Mouse (Mus musculus): ENCODE measurements at regions not wholly inside any gene's neighbourhood (a gene's known extent, or its start where the extent isn't known, plus 50 kb on each side); places are given as distances from the start of the nearest gene placed in this dataset.

- no peak overlapping the region for H3K9ac ChIP-seq (ENCODE audit: low read depth, low read length, severe bottlenecking)
- no peaks in the 10 kb centered on the region for H3K36me3 ChIP-seq (ENCODE audit: control insufficient read depth, insufficient read depth, low read length)
- no peak overlapping the region for H3K4me3 ChIP-seq (replicated peaks; ENCODE audit: low read length)
- DNase-seq (ENCODE audit: low spot score) = no peak
- H3K4me1 ChIP-seq (ENCODE audit: control insufficient read depth, insufficient read depth, low read length) = no peaks in the 10 kb centered on the region
- no peaks in the 10 kb centered on the region for H3K27me3 ChIP-seq (ENCODE audit: control insufficient read depth, insufficient read depth, low read length)
- no peaks in the 10 kb centered on the region for H3K9me3 ChIP-seq (ENCODE audit: control insufficient read depth, low read length)
- H3K27ac ChIP-seq (replicated peaks; ENCODE audit: low read depth, low read length) = no peak overlapping the region
- no peak overlapping the region for H3K4me2 ChIP-seq (replicated peaks; ENCODE audit: low read depth, low read length, severe bottlenecking)
- WGBS = 61% methylated on average over 2 of the region's 2 CpGs
- ATAC-seq (ENCODE audit: low FRiP score, low read depth) = no peak
- TF ChIP-seq POLR2A (IDR thresholded peaks at IDR 0.05; ENCODE audit: borderline replicate concordance, extremely low read depth, insufficient read depth, insufficient read length) = no peak
Measured at GRCm38 (mm10) chr17:84865158-84865557, 74.6 kb upstream of the Lrpprc start.

DNA sequence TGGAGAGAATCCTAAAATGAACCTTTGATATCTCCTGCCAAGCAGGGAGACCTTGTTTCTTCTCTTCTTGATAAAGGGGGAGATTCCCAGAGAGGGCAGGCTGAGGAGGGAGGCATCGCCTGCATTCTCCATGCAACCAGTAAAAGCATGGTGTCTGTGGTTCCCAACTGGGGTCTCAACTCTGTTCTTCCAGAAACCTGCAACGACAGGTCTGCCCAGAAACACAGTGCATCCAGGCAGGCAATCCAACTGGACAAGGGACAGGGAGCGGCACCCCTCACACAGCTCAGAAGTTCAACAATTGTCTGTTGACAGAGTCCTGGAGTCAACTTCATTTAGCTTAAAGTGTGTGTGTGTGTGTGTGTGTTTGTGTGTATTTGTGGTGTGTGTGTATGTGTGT lies 75.0 kb upstream of the Lrpprc start:
- no peaks in the 10 kb centered on the region for H3K36me3 ChIP-seq (ENCODE audit: control insufficient read depth, insufficient read depth, low read length)
- H3K9me3 ChIP-seq (ENCODE audit: control insufficient read depth, low read length) = no peaks in the 10 kb centered on the region
- no peak for DNase-seq (ENCODE audit: low spot score)
- no peaks in the 10 kb centered on the region for H3K27me3 ChIP-seq (ENCODE audit: control insufficient read depth, insufficient read depth, low read length)
- no peak overlapping the region for H3K27ac ChIP-seq (replicated peaks; ENCODE audit: low read depth, low read length)
- 84% methylated on average over 3 of the region's 3 CpGs for WGBS
- H3K4me3 ChIP-seq (replicated peaks; ENCODE audit: low read length) = no peak overlapping the region
- no peak for TF ChIP-seq POLR2A (IDR thresholded peaks at IDR 0.05; ENCODE audit: borderline replicate concordance, extremely low read depth, insufficient read depth, insufficient read length)
- no peak overlapping the region for H3K4me2 ChIP-seq (replicated peaks; ENCODE audit: low read depth, low read length, severe bottlenecking)
- no peaks in the 10 kb centered on the region for H3K4me1 ChIP-seq (ENCODE audit: control insufficient read depth, insufficient read depth, low read length)
- ATAC-seq (ENCODE audit: low FRiP score, low read depth) = no peak
- H3K9ac ChIP-seq (ENCODE audit: low read depth, low read length, severe bottlenecking) = no peak overlapping the region

GRCm38 (mm10) chr17:84869074-84869722 lies 78.6 kb upstream of the Lrpprc start:
- 79% methylated on average over 3 of the region's 3 CpGs for WGBS
- Histone ChIP-seq H3K9me3 (ENCODE audit: control insufficient read depth, low read length) (no peaks in the 10 kb centered on the region), H3K27ac (replicated peaks; ENCODE audit: low read depth, low read length) (no peak overlapping the region), H3K4me2 (replicated peaks; ENCODE audit: low read depth, low read length, severe bottlenecking) (no peak overlapping the region), H3K36me3 (ENCODE audit: control insufficient read depth, insufficient read depth, low read length) (no peaks in the 10 kb centered on the region), H3K27me3 (ENCODE audit: control insufficient read depth, insufficient read depth, low read length) (no peaks in the 10 kb centered on the region), H3K4me3 (replicated peaks; ENCODE audit: low read length) (no peak overlapping the region), H3K4me1 (ENCODE audit: control insufficient read depth, insufficient read depth, low read length) (no peaks in the 10 kb centered on the region), H3K9ac (ENCODE audit: low read depth, low read length, severe bottlenecking) (no peak overlapping the region)
- no peak for TF ChIP-seq POLR2A (IDR thresholded peaks at IDR 0.05; ENCODE audit: borderline replicate concordance, extremely low read depth, insufficient read depth, insufficient read length)
- ATAC-seq (ENCODE audit: low FRiP score, low read depth) = no peak
- DNase-seq (ENCODE audit: low spot score) = no peak

DNA sequence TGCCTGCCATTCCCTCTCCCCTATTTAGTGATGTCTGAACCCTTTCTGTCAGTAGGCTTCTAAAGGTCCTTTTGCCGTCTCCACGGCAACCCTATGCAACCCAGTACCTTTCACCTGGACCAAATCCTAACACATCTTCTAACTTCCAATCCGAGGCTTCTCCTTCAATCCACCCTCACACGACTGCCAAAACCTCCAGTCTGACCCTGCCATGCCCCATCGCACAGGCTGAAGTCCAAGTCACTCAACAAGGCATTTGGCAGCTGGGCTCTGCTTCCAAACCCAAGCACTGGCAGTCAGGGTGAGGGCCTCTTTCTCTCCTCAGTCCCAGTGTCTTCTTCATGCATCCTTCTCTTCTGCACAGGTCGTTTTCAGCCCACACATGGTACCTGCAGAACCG lies 83.0 kb upstream of the Lrpprc start:
- TF ChIP-seq POLR2A (IDR thresholded peaks at IDR 0.05; ENCODE audit: borderline replicate concordance, extremely low read depth, insufficient read depth, insufficient read length) = no peak
- WGBS = 80% methylated on average over 7 of the region's 7 CpGs
- H3K4me2 ChIP-seq (replicated peaks; ENCODE audit: low read depth, low read length, severe bottlenecking) = no peak overlapping the region
- H3K9me3 ChIP-seq (ENCODE audit: control insufficient read depth, low read length) = no peaks in the 10 kb centered on the region
- no peaks in the 10 kb centered on the region for H3K27me3 ChIP-seq (ENCODE audit: control insufficient read depth, insufficient read depth, low read length)
- DNase-seq (ENCODE audit: low spot score) (no peak), ATAC-seq (ENCODE audit: low FRiP score, low read depth) (no peak)
- no peak overlapping the region for H3K9ac ChIP-seq (ENCODE audit: low read depth, low read length, severe bottlenecking)
- no peaks in the 10 kb centered on the region for H3K4me1 ChIP-seq (ENCODE audit: control insufficient read depth, insufficient read depth, low read length)
- H3K4me3 ChIP-seq (replicated peaks; ENCODE audit: low read length) = no peak overlapping the region
- H3K27ac ChIP-seq (replicated peaks; ENCODE audit: low read depth, low read length) = no peak overlapping the region
- no peaks in the 10 kb centered on the region for H3K36me3 ChIP-seq (ENCODE audit: control insufficient read depth, insufficient read depth, low read length)

GRCm38 (mm10) chr17:84874494-84874893 lies 82.0 kb upstream of the Ppm1b start:
- H3K9ac ChIP-seq (ENCODE audit: low read depth, low read length, severe bottlenecking) = no peak overlapping the region
- H3K27me3 ChIP-seq (ENCODE audit: control insufficient read depth, insufficient read depth, low read length) = no peaks in the 10 kb centered on the region
- ATAC-seq (ENCODE audit: low FRiP score, low read depth) (no peak), DNase-seq (ENCODE audit: low spot score) (no peak)
- H3K4me1 ChIP-seq (ENCODE audit: control insufficient read depth, insufficient read depth, low read length) = no peaks in the 10 kb centered on the region
- H3K4me3 ChIP-seq (replicated peaks; ENCODE audit: low read length) = no peak overlapping the region
- H3K4me2 ChIP-seq (replicated peaks; ENCODE audit: low read depth, low read length, severe bottlenecking) = no peak overlapping the region
- 79% methylated on average over 6 of the region's 6 CpGs for WGBS
- H3K9me3 ChIP-seq (ENCODE audit: control insufficient read depth, low read length) = no peaks in the 10 kb centered on the region
- TF ChIP-seq POLR2A (IDR thresholded peaks at IDR 0.05; ENCODE audit: borderline replicate concordance, extremely low read depth, insufficient read depth, insufficient read length) = no peak
- no peak overlapping the region for H3K27ac ChIP-seq (replicated peaks; ENCODE audit: low read depth, low read length)
- no peaks in the 10 kb centered on the region for H3K36me3 ChIP-seq (ENCODE audit: control insufficient read depth, insufficient read depth, low read length)

GRCm38 (mm10) chr17:84875031-84875430 lies 81.5 kb upstream of the Ppm1b start:
- 66% methylated on average over 6 of the region's 6 CpGs for WGBS
- H3K36me3 ChIP-seq (ENCODE audit: control insufficient read depth, insufficient read depth, low read length) = no peaks in the 10 kb centered on the region
- no peak for DNase-seq (ENCODE audit: low spot score)
- H3K27ac ChIP-seq (replicated peaks; ENCODE audit: low read depth, low read length) = no peak overlapping the region
- no peak overlapping the region for H3K4me3 ChIP-seq (replicated peaks; ENCODE audit: low read length)
- no peaks in the 10 kb centered on the region for H3K9me3 ChIP-seq (ENCODE audit: control insufficient read depth, low read length)
- no peak for TF ChIP-seq POLR2A (IDR thresholded peaks at IDR 0.05; ENCODE audit: borderline replicate concordance, extremely low read depth, insufficient read depth, insufficient read length)
- H3K9ac ChIP-seq (ENCODE audit: low read depth, low read length, severe bottlenecking) = no peak overlapping the region
- no peaks in the 10 kb centered on the region for H3K4me1 ChIP-seq (ENCODE audit: control insufficient read depth, insufficient read depth, low read length)
- no peaks in the 10 kb centered on the region for H3K27me3 ChIP-seq (ENCODE audit: control insufficient read depth, insufficient read depth, low read length)
- no peak for ATAC-seq (ENCODE audit: low FRiP score, low read depth)
- no peak overlapping the region for H3K4me2 ChIP-seq (replicated peaks; ENCODE audit: low read depth, low read length, severe bottlenecking)

All from limb, embryonic 14.5 days (tissue).